Mouse (Mus musculus): ENCODE measurements around the gene Usp43.

The Usp43 gene

GRCm38 (mm10) chr11:67917126-67917525, 4.8 kb downstream of the Usp43 start:
- in situ Hi-C loops (cut with MboI; ENCODE audit: low pct_unique_long_range_greater_than_20kb in 1 of 2, low sequenced_read_pairs in 2 of 2, unreplicated experiment in 1 of 2) = no loop called here

- in situ Hi-C loops (cut with MboI; ENCODE audit: low pct_unique_long_range_greater_than_20kb in 1 of 2, low sequenced_read_pairs in 2 of 2, unreplicated experiment in 1 of 2) = no loop called here
Measured at GRCm38 (mm10) chr11:67911074-67911473, 10.9 kb downstream of the Usp43 start.

- in situ Hi-C loops (cut with MboI; ENCODE audit: low pct_unique_long_range_greater_than_20kb in 1 of 2, low sequenced_read_pairs in 2 of 2, unreplicated experiment in 1 of 2) = no loop called here
Measured at GRCm38 (mm10) chr11:67903756-67904155, 18.2 kb downstream of the Usp43 start.

- in situ Hi-C loops (cut with MboI; ENCODE audit: low pct_unique_long_range_greater_than_20kb in 1 of 2, low sequenced_read_pairs in 2 of 2, unreplicated experiment in 1 of 2) = no loop called here
Measured at GRCm38 (mm10) chr11:67897064-67897560, 24.8 kb downstream of the Usp43 start.

- in situ Hi-C loops (cut with MboI; ENCODE audit: low pct_unique_long_range_greater_than_20kb in 1 of 2, low sequenced_read_pairs in 2 of 2, unreplicated experiment in 1 of 2) = no loop called here
Measured at GRCm38 (mm10) chr11:67895641-67896040, 26.3 kb downstream of the Usp43 start.

DNA sequence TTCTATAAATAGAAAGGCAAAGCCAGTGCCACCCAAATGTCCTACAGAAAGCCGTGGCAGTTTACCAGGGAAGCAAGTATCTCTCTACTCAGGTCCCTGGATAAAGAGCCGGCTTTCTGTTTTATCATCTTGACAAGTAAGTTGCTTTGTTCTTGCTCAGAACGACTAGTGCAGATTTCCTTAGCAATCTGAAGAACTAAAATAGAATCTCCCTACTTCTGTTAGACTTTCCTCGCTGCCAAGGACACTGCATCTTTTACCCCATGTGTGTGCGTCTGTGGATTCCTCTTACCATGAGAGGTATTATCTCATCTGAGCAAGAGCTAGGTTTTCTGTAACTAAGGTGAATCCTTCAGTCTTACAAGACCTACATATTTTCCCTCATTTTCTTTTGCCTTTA, 33.4 kb downstream of the Usp43 start:
- in situ Hi-C loops (cut with MboI; ENCODE audit: low pct_unique_long_range_greater_than_20kb in 1 of 2, low sequenced_read_pairs in 2 of 2, unreplicated experiment in 1 of 2) = no loop called here

DNA sequence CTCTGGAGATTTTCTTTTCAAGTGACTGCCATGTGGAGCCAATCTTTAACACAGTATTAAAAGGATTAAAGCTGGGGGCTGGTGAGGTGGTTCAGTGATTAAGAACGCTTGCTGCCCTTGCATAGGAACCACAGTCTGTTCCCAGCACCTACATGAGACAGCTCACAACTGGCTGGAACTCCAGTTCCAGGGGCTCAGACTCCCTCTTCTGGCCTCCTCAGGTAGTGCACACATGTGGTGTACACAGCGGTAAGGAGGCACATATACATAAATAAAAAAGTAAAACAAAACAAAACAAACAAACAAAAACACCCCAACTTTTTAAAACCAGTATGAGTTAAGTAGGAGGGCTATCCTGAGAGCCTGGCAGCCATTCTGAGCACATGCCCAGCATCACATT, 36.0 kb downstream of the Usp43 start:
- in situ Hi-C loops (cut with MboI; ENCODE audit: low pct_unique_long_range_greater_than_20kb in 1 of 2, low sequenced_read_pairs in 2 of 2, unreplicated experiment in 1 of 2) = no loop called here

- in situ Hi-C loops (cut with MboI; ENCODE audit: low pct_unique_long_range_greater_than_20kb in 1 of 2, low sequenced_read_pairs in 2 of 2, unreplicated experiment in 1 of 2) = no loop called here
Measured at GRCm38 (mm10) chr11:67865521-67866197, 56.3 kb downstream of the Usp43 start.

DNA sequence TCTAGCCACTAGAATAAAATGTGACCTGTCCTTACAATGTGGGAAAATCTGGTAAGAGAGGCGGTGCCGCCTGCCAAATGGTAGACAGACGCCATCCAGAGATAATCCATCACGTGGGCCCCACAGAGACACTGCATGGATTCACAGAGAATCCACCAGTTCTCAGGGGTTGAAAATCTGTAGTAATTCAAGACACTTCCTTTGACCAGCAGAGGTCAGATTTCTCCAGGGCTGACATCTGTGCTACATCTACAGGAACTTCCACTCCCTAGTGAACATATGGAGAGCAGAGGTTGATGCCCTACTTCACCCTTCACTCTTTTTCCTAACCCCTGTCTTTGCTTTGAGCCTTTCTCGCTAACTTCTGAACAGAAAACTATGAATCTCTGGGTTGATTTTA, 56.9 kb downstream of the Usp43 start:
- in situ Hi-C loops (cut with MboI; ENCODE audit: low pct_unique_long_range_greater_than_20kb in 1 of 2, low sequenced_read_pairs in 2 of 2, unreplicated experiment in 1 of 2) = no loop called here

DNA sequence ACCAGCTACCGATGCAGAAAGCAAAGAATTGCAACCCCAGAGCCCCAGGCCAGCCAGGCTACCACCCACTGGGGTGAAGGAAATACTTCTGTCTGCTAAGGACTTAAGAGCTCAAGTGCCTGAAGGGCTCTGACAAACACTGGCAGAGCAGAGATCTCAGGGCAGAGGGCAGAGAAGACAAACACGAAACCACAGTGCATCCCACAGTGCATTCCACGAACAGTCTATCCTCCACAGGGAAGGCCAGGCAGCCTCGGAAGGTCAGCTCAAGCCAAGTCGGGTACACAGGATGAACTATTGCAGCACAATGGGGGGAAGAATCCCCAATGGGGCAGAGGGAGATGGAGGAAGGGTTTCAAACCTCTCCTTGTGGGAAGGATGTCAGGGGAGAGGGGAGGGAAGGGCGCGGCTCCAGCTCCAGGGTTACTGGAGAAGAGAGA, 60.5 kb downstream of the Usp43 start:
- in situ Hi-C loops (cut with MboI; ENCODE audit: low pct_unique_long_range_greater_than_20kb in 1 of 2, low sequenced_read_pairs in 2 of 2, unreplicated experiment in 1 of 2) = no loop called here

DNA sequence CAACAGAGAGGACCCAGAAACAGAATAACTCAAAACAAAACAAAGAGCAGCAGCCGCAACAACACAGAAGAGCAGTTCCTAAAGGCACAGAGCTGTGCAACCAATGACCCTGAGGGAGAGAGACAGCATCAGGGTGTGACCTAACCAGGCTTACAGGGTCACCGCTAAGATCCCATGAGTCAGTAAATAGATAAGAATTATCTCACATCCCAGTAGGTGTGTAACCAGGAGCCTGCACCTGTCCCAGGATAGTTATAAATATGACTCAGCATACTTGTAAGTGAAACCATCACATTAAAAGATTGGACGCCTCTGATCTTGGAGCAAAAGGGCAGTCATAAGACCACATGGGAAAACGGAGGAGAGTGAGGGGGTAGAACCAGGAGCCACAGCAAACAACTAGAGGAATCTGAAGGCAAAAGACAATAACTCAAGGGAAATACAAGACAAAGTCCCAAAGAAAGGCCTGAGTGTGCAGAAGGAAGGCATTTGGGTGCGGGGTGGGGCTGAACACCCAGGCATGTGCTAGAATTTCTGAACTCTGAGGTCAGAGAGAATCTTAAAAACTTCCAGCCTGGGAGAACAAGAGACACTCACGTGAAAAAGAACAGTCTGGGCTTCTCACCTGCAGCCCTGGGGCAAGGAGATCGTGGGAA, 61.1 kb downstream of the Usp43 start:
- in situ Hi-C loops (cut with MboI; ENCODE audit: low pct_unique_long_range_greater_than_20kb in 1 of 2, low sequenced_read_pairs in 2 of 2, unreplicated experiment in 1 of 2) = no loop called here

DNA sequence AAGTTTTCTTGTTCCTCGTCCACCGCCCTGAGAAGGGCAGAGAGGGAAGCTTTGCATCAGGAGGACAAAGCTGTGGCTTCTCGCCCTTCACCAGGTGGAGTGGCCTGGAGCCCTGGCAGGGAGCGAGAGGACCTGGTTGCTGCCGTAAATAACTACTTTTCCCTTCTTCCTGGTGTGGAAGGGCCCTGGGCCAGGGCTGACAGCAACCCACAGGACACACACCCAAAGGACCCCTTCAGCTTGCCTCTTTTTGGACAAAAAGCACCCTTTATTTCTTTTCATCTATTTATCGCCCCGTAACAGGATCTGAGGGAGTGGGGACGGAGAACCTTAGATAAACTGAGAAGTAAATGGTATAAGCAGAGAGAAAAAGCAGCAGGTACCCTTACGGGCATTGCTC, 63.4 kb downstream of the Usp43 start:
- in situ Hi-C loops (cut with MboI; ENCODE audit: low pct_unique_long_range_greater_than_20kb in 1 of 2, low sequenced_read_pairs in 2 of 2, unreplicated experiment in 1 of 2) = no loop called here

GRCm38 (mm10) chr11:67855035-67855434, 66.9 kb downstream of the Usp43 start:
- in situ Hi-C loops (cut with MboI; ENCODE audit: low pct_unique_long_range_greater_than_20kb in 1 of 2, low sequenced_read_pairs in 2 of 2, unreplicated experiment in 1 of 2) = no loop called here

GRCm38 (mm10) chr11:67853996-67854395, 68.0 kb downstream of the Usp43 start:
- in situ Hi-C loops (cut with MboI; ENCODE audit: low pct_unique_long_range_greater_than_20kb in 1 of 2, low sequenced_read_pairs in 2 of 2, unreplicated experiment in 1 of 2) = no loop called here

- in situ Hi-C loops (cut with MboI; ENCODE audit: low pct_unique_long_range_greater_than_20kb in 1 of 2, low sequenced_read_pairs in 2 of 2, unreplicated experiment in 1 of 2) = no loop called here
Measured at GRCm38 (mm10) chr11:67851770-67852169, 70.2 kb downstream of the Usp43 start.

GRCm38 (mm10) chr11:67845193-67845592, 76.8 kb downstream of the Usp43 start:
- in situ Hi-C loops (cut with MboI; ENCODE audit: low pct_unique_long_range_greater_than_20kb in 1 of 2, low sequenced_read_pairs in 2 of 2, unreplicated experiment in 1 of 2) = no loop called here

DNA sequence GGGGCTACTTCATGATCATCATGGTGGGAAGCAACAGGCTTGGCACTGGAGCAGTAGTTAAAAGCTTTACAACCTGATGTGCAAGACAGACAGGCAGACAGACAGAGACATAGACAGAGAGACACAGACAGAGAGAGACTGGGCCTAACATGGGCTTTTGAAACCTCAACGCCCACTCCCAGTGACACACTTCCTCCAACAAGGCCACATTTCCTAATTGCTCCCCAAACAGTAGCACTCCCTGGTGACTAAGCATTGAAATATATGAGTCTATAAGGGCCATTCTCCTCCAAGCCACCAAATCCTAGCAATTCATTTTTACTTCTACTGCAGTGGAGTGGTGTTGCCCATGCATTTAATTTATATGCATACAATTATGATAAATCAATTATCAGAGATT, 82.1 kb downstream of the Usp43 start:
- in situ Hi-C loops (cut with MboI; ENCODE audit: low pct_unique_long_range_greater_than_20kb in 1 of 2, low sequenced_read_pairs in 2 of 2, unreplicated experiment in 1 of 2) = no loop called here

DNA sequence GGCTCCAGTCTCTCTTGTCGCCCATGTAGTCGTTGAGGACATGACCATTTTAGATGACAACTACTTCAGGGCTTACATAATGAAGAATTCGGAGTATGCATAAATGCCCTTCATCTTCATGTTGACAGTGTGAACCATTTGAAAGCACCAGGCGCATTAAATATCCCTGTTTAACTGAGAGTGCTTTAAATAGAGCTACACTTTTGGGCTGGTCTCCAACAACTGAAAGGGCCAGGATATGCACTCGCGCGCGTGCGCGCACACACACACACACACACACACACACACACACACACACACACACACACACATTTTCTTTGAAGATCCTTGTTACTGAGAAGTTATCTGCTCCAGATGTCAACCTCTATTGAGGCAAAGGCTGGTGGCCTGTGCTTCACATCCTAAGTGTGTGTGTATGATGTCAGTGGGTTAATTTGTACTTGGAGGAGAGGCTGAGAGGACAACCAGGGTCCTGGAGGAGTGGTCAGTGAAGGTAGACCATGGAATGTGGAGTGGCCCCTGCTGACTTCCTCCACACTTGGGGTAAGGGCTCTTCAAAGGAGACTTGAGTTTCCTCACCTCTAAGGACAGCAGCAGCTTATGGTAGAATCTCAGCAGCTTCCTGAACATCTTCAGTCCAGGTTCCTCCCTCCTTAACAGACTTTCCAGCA, 86.4 kb downstream of the Usp43 start:
- in situ Hi-C loops (cut with MboI; ENCODE audit: low pct_unique_long_range_greater_than_20kb in 1 of 2, low sequenced_read_pairs in 2 of 2, unreplicated experiment in 1 of 2) = no loop called here

DNA sequence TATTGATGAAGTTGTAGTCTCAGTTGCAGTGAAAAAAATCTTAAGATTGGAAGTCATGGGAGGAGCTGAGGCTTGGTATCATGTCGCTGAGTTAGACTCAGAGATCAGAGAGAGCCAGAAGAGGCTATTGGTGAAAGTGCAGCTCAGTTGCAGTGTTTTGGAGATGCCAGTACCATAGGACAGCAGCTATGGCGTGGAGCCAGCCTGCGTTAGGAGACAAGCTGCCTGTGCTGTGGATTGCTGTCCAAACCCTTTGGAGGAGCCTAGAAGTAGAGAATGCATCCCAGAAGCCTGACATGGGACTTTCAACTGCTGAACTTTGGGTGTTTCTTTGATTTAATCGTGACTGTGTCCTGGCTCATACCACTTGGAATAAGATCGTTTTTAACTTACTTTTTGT, 90.1 kb downstream of the Usp43 start:
- in situ Hi-C loops (cut with MboI; ENCODE audit: low pct_unique_long_range_greater_than_20kb in 1 of 2, low sequenced_read_pairs in 2 of 2, unreplicated experiment in 1 of 2) = no loop called here

GRCm38 (mm10) chr11:67829530-67829929, 92.4 kb downstream of the Usp43 start:
- in situ Hi-C loops (cut with MboI; ENCODE audit: low pct_unique_long_range_greater_than_20kb in 1 of 2, low sequenced_read_pairs in 2 of 2, unreplicated experiment in 1 of 2) = no loop called here
